Mouse (Mus musculus): Measurements from ENCODE around the gene Ccr6. TPM values are rescaled to one million over a fixed set of nuclear protein-coding genes. Genes with fewer than 3 reads are reported as not detected.

The Ccr6 gene
- polyA plus RNA-seq, 1 experiment from 2014 or later: not detected

DNA sequence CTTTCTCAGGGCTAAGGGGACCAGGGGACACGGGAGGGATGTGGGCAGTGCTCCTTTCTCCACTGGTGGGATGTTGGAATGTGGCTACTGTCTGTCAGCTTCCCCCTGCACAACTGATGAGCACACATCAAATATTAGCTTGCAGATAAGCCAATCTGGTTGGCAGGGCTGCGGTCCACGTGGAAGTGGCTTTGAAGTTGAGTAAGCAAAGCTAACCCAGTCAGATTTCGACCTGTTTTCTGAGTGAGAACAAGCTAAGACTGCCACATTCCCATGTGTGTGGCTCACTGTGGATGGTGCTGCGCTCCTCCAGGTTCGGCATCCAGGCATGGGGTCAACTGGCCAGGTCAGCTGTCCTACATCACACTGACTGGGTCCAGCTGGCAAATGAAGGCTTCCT lies 37.1 kb downstream of the Ccr6 start:
- no peak overlapping the region for H3K4me3 ChIP-seq (replicated peaks)
- H3K4me2 ChIP-seq: no peak overlapping the region
- 78% methylated on average over 6 of the region's 6 CpGs for WGBS
- no peaks in the 10 kb centered on the region for H3K9me3 ChIP-seq
- ATAC-seq (ENCODE audit: low FRiP score): no peak
- H3K4me1 ChIP-seq: no peaks in the 10 kb centered on the region
- peaks cover 24% of the 10 kb centered on the region for H3K27me3 ChIP-seq
- H3K27ac ChIP-seq: no peak overlapping the region
- no peak overlapping the region for H3K9ac ChIP-seq
- H3K36me3 ChIP-seq (replicated peaks): no peaks in the 10 kb centered on the region

DNA sequence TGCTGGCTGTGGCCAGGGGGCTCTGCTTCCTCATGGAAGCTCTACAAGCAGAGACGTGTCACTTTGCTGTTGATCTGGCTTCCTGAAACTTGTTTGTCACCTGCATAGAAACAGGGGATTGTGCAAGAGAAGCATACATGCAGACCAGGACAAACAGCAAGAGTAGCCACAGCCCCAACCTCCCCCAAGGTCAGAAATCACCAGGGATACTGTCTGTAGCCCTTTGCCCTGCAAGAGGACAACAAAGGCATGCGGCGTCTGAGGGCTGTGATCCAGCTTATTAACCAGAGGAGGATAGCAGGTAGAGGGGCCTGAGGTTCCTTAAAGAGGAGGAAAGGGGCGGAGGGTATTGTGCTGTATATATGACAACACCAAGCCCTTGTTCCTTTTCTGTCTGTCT lies 40.2 kb downstream of the Ccr6 start:
- no peaks in the 10 kb centered on the region for H3K36me3 ChIP-seq (replicated peaks)
- H3K27me3 ChIP-seq: peaks cover 29% of the 10 kb centered on the region
- H3K27ac ChIP-seq: no peak overlapping the region
- no peaks in the 10 kb centered on the region for H3K4me1 ChIP-seq
- H3K4me3 ChIP-seq (replicated peaks): no peak overlapping the region
- WGBS: 74% methylated on average over 4 of the region's 4 CpGs
- no peak overlapping the region for H3K4me2 ChIP-seq
- no peak for ATAC-seq (ENCODE audit: low FRiP score)
- H3K9me3 ChIP-seq: no peaks in the 10 kb centered on the region
- H3K9ac ChIP-seq: no peak overlapping the region

DNA sequence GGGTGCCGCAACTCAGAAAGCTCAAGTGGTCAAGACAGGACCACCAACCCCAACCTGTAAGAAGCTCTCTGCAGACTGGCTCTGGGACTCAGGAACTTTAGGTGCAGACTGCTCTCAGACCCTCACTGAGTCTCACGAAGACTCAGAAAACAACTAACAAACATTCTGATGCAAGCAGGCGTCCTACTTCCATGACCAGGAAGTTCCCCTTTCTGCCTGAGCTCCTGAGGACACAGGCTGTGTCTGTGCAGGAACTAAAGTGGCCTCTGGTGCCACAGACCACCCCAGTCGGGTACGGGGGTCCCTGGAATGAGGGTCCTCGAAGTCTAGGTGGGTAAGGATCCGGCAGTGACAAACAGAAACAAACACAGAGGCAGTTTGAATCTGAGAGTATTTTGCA lies 40.8 kb downstream of the Ccr6 start:
- no peaks in the 10 kb centered on the region for H3K9me3 ChIP-seq
- no peak overlapping the region for H3K4me3 ChIP-seq (replicated peaks)
- no peaks in the 10 kb centered on the region for H3K4me1 ChIP-seq
- H3K27me3 ChIP-seq: peaks cover 29% of the 10 kb centered on the region
- H3K4me2 ChIP-seq: no peak overlapping the region
- ATAC-seq (ENCODE audit: low FRiP score): no peak
- 82% methylated on average over 7 of the region's 7 CpGs for WGBS
- no peak overlapping the region for H3K9ac ChIP-seq
- H3K36me3 ChIP-seq (replicated peaks): no peaks in the 10 kb centered on the region
- H3K27ac ChIP-seq: no peak overlapping the region

DNA sequence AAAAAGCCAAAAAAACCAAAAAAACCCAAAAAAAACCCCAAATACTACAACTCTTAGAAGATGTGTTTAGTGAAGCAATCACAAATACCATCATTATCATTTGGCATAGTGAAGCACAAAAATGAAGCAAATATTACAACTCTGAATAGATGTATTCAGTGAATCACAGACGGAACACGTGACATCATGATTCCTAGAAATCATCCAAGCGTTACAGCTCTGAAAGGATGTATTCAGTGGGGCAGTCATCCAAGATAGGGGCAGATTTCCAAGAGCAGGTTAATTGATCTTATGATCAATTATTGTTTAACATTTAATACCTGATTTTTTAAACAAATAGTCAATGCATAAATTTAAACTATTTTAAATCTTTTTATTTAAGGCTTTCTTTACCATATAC lies 41.4 kb downstream of the Ccr6 start:
- Histone ChIP-seq H3K27ac (no peak overlapping the region), H3K4me3 (replicated peaks) (no peak overlapping the region), H3K27me3 (peaks cover 29% of the 10 kb centered on the region), H3K36me3 (replicated peaks) (no peaks in the 10 kb centered on the region), H3K9ac (no peak overlapping the region), H3K4me2 (no peak overlapping the region), H3K9me3 (no peaks in the 10 kb centered on the region), H3K4me1 (no peaks in the 10 kb centered on the region)
- WGBS: 78% methylated on average over 3 of the region's 3 CpGs
- no peak for ATAC-seq (ENCODE audit: low FRiP score)

DNA sequence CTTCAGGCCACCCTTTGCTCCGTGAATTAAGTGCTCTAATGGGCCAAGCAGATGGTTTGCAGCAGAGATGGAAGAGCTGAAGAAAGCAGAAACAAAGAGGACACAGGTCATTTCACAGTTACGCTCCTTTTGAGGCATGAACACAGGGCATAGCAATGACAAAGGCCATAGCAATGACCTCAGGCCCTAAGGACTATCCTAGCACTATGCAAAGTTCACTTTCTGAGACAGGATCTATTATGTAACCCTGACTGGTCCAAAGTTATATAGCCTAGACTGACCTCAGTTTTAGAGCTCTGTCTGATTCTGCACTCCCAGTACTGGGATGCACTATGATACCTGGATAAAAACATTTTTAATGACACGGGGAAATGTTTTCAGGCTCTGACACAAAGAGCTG lies 42.5 kb downstream of the Ccr6 start:
- ATAC-seq (ENCODE audit: low FRiP score): no peak
- Histone ChIP-seq H3K27me3 (peaks cover 20% of the 10 kb centered on the region), H3K4me1 (peaks cover 6% of the 10 kb centered on the region), H3K9me3 (no peaks in the 10 kb centered on the region), H3K27ac (no peak overlapping the region), H3K4me3 (replicated peaks) (no peak overlapping the region), H3K36me3 (replicated peaks) (no peaks in the 10 kb centered on the region), H3K4me2 (no peak overlapping the region), H3K9ac (no peak overlapping the region)
- WGBS: 67% methylated on average over 3 of the region's 3 CpGs

DNA sequence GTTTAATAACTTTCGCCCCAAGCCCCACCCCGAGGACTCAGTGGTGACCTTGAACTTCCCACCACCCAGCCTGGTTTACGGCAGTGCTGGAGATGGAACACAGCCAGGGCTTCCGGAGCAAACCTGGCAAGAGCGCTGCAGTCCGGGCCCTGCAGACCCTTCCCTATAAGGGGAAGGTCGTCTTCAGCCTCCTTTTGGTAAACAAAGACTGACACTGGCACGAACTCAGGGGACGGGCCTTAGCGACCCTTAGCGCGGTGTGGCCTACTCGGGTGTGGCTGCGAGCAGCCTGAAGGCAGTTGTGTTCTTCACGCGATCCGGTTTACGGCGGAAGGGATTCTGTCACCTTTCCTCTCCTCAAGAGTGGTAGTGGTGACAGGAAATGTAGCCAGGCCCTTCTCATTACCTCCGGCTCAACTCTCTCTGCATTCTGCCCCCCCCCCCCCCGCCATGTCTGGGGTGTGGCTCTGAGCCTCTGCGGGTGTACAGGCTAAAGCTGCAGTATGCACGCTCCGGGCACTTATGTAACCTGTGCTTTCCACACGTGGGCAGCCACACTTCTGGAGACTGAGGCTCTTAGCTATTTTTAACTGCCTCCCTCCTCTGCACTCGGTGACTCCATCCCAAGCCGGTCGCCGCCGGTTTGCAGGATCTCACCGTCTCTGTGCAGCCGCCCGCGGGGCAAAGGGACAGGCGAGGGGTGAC lies 47.1 kb downstream of the Ccr6 start, which contains the start of gene Mpc1:
Gene Mpc1, plus strand, starts transcription at position 84 of the 705 bp plus-strand sequence.
- WGBS: 1% methylated on average over 34 of the region's 35 CpGs
- Histone ChIP-seq H3K9me3 (no peaks in the 10 kb centered on the region), H3K4me1 (peaks cover 19% of the 10 kb centered on the region), H3K36me3 (replicated peaks) (no peaks in the 10 kb centered on the region), H3K27ac (peak within 1 kb of the TSS; percentile 81), H3K9ac (peak within 1 kb of the TSS; percentile 79), H3K27me3 (peaks cover 15% of the 10 kb centered on the region; the same call in 1 of the 2 replicates), H3K4me2 (peak within 1 kb of the TSS; percentile 99), H3K4me3 (replicated peaks) (peak within 1 kb of the TSS; percentile 77)
- peak; percentile 78 for ATAC-seq (ENCODE audit: low FRiP score)

DNA sequence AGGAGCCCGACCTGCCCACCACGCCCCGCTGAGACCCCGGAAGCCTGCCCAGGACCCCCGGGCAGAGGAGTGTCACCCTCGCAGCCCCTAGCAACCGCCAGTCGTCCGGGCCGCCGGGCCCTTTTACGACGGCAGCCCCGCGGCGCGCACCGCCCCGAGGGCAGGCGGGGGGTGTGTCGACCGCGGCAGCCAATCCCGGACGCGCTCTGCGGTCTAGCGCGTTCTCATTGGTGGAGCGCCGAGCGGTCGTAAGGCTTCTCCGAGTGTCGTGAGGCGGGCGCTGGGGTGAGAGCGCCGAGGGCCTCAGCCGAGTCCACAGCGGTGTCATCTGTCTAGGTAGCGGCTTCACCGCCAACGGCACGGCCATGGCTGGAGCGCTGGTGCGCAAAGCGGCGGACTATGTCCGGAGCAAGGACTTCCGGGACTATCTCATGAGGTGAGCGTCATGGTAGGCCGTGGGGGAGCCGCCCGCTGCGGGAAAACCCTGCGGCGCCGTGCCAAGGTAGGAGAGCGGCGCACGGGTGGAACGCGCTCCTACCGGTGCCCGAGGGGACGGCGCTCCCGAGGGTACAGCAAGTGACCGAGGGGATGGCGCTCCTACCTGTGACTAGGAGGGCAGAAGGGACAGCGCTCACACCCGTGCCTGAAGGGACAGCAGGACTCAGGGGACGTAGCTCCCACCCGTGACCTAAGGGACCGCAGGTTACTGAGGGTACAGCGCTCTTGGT lies 47.8 kb downstream of the Ccr6 start:
- Histone ChIP-seq H3K9ac (peak overlapping the region; percentile 79), H3K4me2 (peak overlapping the region; percentile 99), H3K36me3 (replicated peaks) (no peaks in the 10 kb centered on the region), H3K9me3 (no peaks in the 10 kb centered on the region), H3K4me3 (replicated peaks) (peak overlapping the region; percentile 77), H3K27me3 (peaks cover 15% of the 10 kb centered on the region; the same call in 1 of the 2 replicates), H3K27ac (peak overlapping the region; percentile 81), H3K4me1 (peaks cover 19% of the 10 kb centered on the region)
- ATAC-seq (ENCODE audit: low FRiP score): peak; percentile 99
- under 1% methylated on average over 70 of the region's 77 CpGs for WGBS

DNA sequence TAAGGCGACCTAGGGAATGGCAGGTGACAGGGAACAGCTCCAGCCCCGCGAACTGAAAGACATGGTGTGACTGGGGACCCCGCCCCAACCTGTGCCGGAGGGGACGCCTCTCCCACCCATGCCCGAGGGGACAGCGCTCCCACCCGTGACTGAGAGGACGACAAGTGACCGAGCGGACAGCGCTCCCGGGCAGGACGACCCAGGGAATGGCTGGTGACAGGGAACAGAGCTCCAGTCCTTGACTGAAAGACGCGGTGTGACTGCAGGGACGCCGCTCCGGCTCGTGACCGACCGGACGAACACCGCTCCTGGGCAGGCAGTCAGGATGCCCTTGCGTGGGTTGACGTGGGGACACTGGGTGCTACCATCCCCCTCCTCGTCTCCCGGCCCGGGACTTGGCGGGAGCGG lies 48.4 kb downstream of the Ccr6 start:
- no peaks in the 10 kb centered on the region for H3K36me3 ChIP-seq (replicated peaks)
- H3K27ac ChIP-seq: no peak overlapping the region; the same call in 1 of the 2 replicates
- peak overlapping the region; percentile 99 for H3K4me2 ChIP-seq
- WGBS: under 1% methylated on average over 32 of the region's 32 CpGs
- peak overlapping the region; percentile 77 for H3K4me3 ChIP-seq (replicated peaks)
- peak overlapping the region; percentile 79 for H3K9ac ChIP-seq
- peaks cover 19% of the 10 kb centered on the region for H3K4me1 ChIP-seq
- ATAC-seq (ENCODE audit: low FRiP score): no peak; the same call in 1 of the 2 replicates
- H3K27me3 ChIP-seq: peaks cover 15% of the 10 kb centered on the region; the same call in 1 of the 2 replicates
- H3K9me3 ChIP-seq: no peaks in the 10 kb centered on the region

DNA sequence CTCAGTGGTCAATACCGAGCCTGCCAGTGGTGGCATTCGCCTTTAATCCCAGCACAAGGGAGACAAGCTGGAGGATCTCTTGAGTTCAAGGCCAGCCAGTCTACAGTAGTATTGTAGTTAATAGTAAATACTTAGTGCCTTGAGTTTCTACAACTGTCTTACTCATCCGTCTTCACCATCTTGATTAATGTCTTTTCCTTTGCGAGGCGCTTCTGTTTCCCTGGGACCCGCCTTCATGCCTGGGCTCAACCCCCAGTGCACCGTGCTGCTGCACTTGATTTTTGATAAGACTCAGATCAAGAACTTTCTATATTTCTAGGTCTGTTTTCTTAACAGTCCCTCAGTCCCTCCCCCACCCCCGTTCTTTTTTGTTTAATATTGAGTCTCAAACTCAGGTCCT lies 49.2 kb downstream of the Ccr6 start:
- no peak overlapping the region for H3K9ac ChIP-seq
- peak overlapping the region; percentile 99 for H3K4me2 ChIP-seq
- H3K27me3 ChIP-seq: peaks cover 15% of the 10 kb centered on the region; the same call in 1 of the 2 replicates
- H3K27ac ChIP-seq: no peak overlapping the region
- WGBS: 42% methylated on average over 8 of the region's 8 CpGs
- ATAC-seq (ENCODE audit: low FRiP score): no peak
- peak overlapping the region; percentile 77 for H3K4me3 ChIP-seq (replicated peaks)
- H3K36me3 ChIP-seq (replicated peaks): no peaks in the 10 kb centered on the region; the same call in 1 of the 2 replicates
- 0 out of 2 replicates have a peak, but pooled peaks cover 3% of the 10 kb centered on the region for H3K9me3 ChIP-seq
- peaks cover 19% of the 10 kb centered on the region for H3K4me1 ChIP-seq

DNA sequence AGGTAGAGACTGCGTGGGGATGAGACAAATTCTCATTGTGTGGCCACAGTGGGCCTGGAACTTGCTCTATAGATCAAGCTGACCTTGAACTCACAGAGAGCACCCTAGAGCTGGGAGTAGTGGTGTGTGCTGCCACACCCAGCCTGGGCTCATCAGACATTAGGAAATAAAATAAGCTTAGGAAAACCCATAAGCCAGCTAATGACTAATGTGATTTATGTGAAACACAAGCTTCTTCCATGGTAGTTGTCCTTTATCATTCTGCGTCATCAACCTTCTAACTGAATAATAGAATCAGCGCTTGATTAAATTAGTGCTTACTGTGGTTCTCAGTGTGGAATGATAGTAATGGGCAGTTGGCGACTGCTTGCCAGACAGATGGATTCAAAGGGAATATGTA lies 51.1 kb downstream of the Ccr6 start:
- WGBS: 84% methylated on average over 4 of the region's 4 CpGs
- Histone ChIP-seq H3K36me3 (replicated peaks) (peaks cover 3% of the 10 kb centered on the region; the same call in 1 of the 2 replicates), H3K4me1 (peaks cover 19% of the 10 kb centered on the region), H3K4me2 (no peak overlapping the region), H3K9ac (no peak overlapping the region), H3K4me3 (replicated peaks) (no peak overlapping the region), H3K27me3 (peaks cover 11% of the 10 kb centered on the region; the same call in 1 of the 2 replicates), H3K9me3 (0 out of 2 replicates have a peak, but pooled peaks cover 3% of the 10 kb centered on the region), H3K27ac (no peak overlapping the region)
- ATAC-seq (ENCODE audit: low FRiP score): no peak

DNA sequence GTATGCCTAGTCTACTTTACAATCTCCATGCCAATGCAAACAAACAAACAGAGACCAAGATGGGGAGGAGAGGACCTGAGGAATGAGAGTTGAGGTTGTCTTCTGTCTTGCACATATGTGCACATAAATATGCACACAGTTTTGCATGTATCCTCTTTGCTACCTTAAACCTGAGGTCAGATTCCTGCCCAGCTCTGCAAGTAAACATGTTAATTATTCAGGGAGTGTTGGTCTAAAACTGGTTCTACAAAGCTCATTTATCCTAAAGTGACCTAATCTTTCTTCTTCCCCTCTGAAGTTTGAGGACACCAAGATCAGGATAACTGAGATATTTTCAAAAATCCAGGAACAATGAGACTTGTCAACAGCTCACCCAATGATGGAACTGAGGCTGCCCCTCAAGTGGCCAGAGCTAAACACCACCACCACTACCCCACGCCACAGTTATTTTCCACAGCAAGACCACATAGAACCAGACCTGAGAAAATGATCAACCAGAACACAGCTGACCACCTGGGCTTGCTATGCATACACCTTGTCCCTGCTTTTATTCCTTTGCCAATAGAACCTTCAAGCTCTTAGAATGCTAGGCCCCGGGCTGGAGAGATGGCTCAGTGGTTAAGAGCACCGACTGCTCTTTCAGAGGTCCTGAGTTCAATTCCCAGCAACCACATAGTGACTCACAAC lies 54.3 kb downstream of the Ccr6 start:
- no peak overlapping the region for H3K9ac ChIP-seq
- peaks cover 3% of the 10 kb centered on the region for H3K4me1 ChIP-seq
- H3K4me3 ChIP-seq (replicated peaks): no peak overlapping the region
- peaks cover 3% of the 10 kb centered on the region for H3K36me3 ChIP-seq (replicated peaks)
- H3K27ac ChIP-seq: no peak overlapping the region
- no peak overlapping the region for H3K4me2 ChIP-seq
- 0 out of 2 replicates have a peak, but pooled peaks cover 3% of the 10 kb centered on the region for H3K9me3 ChIP-seq
- ATAC-seq (ENCODE audit: low FRiP score): no peak
- H3K27me3 ChIP-seq: peaks cover 8% of the 10 kb centered on the region; the same call in 1 of the 2 replicates
- 95% methylated on average over 3 of the region's 3 CpGs for WGBS

DNA sequence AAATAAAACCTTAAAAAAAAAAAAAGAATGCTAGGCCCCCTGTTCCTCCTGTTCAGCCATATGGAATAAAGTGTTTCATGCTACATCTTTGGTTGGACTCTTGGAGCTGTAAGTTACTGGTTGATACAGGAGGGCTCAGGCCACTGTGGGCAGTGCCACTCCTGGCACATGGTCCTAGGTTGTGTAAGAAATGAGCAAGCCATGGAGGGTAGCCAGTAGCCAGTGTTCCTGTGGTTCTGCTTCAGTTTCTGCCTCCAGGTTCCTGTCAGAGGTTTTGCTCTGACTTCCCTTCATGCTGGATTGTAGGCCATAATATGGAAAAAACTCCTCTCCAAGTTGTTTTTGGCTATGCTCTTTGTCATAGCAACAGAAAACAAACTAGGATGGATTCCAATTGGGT lies 54.9 kb downstream of the Ccr6 start:
- no peak overlapping the region for H3K27ac ChIP-seq
- H3K27me3 ChIP-seq: peaks cover 2% of the 10 kb centered on the region; the same call in 1 of the 2 replicates
- H3K4me2 ChIP-seq: no peak overlapping the region
- peaks cover 3% of the 10 kb centered on the region for H3K36me3 ChIP-seq (replicated peaks)
- H3K4me1 ChIP-seq: no peaks in the 10 kb centered on the region
- H3K4me3 ChIP-seq (replicated peaks): no peak overlapping the region
- 0 out of 2 replicates have a peak, but pooled peaks cover 3% of the 10 kb centered on the region for H3K9me3 ChIP-seq
- no peak for ATAC-seq (ENCODE audit: low FRiP score)
- no peak overlapping the region for H3K9ac ChIP-seq
